Mouse (Mus musculus) layer of hippocampus, adult 9-10 months (tissue): ENCODE measurements at regions not wholly inside any gene's neighbourhood (a gene's known extent, or its start where the extent isn't known, plus 50 kb on each side); places are given as distances from the start of the nearest gene placed in this dataset.

Source experiments
- DNase-seq: peaks from one replicate; pipeline ENCODE4 v3.0.0; 2022; ENCODE audit warnings: low spot score

DNA sequence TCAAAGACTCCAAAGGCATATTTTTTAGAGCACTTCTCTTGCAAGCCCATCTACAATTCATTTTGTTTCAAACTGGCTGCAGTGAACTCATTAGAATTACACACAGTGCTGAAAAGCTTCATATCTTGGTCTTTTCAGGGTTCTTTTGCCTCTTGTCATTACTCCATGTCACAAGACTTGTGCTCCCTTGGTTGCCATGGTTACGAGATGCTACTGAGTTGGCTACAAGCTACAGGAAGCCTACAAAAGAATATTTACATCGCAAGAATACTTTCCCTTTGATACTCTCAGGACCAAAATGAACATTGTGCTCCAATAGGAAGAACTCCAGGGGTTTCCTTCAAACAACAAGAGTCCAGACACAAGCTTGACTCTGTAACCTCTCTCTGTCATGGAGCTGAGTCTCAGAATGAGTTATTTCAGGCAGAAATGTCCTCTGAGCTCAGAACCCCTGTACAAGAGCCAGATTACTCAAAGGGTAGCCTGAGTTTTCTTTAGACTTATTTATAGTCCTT, 545.2 kb upstream of the Adamts9 start:
- no peak for DNase-seq

DNA sequence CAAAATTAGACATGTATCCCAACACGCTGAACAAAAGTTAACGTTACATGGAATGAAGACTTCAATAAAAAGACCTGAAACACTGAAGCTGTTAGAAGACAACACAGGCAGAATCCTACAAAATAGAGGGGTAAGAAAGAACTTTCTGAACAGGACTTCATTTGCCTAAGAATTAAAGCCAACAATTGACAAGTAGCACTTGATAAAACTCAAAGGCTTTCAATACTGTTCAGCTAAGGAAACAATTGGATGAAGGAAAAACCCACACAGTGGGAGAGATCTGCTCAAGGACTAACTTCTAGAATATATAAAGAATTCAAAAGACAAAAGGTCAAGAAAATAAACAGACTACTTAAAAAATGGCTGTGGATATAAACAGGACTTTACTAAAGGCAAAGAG, 535.2 kb upstream of the Adamts9 start:
- DNase-seq: no peak

- no peak for DNase-seq
Measured at GRCm38 (mm10) chr6:93474981-93475380, 531.7 kb upstream of the Adamts9 start.

DNA sequence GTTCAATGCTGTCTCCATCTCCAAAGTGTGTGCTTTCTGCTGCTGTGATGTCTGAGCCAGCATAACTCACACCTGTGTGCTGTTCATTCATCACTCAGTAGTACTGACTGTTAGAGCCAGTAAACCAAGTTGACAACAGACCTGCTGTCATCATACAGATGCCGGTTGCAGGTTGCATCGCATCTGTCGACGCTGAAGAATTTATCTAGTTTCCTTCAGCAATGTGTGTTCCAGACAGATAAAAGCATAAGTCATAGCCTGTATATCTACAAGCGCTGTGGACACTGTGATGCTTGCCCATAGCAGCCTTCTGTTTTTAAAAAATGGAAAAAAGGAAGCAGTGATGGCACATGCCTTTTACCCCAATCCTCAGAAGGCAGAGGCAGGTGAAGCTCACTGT, 524.6 kb upstream of the Adamts9 start:
- DNase-seq: no peak

GRCm38 (mm10) chr6:93462861-93463260, 519.6 kb upstream of the Adamts9 start:
- DNase-seq: peak; percentile 27

- no peak for DNase-seq
Measured at GRCm38 (mm10) chr6:93461374-93461773, 518.1 kb upstream of the Adamts9 start.

- DNase-seq: no peak
Measured at GRCm38 (mm10) chr6:93457613-93458012, 514.3 kb upstream of the Adamts9 start.

GRCm38 (mm10) chr6:93456383-93457033, 513.2 kb upstream of the Adamts9 start:
- no peak for DNase-seq

- no peak for DNase-seq
Measured at GRCm38 (mm10) chr6:93445568-93445967, 502.3 kb upstream of the Adamts9 start.

- peak; percentile 45 for DNase-seq
Measured at GRCm38 (mm10) chr6:93445124-93445523, 501.8 kb upstream of the Adamts9 start.

GRCm38 (mm10) chr6:93443766-93444557, 500.7 kb upstream of the Adamts9 start:
- DNase-seq: no peak

DNA sequence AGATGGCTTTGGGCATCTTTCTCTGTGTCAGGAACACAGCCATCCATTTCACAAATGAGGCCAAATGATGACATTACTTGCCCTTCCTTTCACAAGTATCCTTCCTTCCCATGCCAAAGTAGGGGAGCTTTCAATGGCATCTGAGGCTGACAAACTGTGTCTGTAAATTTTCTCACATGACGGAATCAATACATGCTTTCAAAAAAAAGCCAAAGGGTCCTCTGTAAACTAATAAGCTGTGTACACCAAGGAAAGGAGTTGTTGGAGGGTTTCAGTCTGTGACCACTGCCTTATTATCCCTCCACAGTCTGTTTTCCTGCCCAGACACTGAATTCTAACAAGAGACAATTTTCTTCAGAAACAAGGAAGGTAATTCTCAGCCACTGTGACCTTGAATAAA, 490.2 kb upstream of the Adamts9 start:
- no peak for DNase-seq

DNA sequence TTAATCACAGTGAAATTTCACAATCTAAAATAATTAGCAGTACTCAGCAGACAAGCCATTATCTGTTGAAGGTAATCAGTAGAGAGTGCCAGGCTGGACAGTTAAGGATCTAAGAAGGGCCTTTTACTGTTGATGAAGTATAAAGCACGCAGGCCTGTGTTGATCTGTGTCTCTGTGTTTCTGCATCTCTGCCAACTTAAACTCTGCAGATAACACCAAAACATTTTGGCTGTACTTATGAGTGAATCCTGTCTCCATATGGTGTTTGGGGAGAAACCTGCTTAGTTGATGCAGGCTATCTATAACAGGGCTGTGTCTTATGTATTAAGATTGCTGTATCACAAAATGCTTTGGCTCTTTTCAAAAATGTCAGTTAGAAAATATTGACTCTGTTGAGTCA, 482.8 kb upstream of the Adamts9 start:
- peak; percentile 47 for DNase-seq

- no peak for DNase-seq
Measured at GRCm38 (mm10) chr6:93422906-93423305, 479.6 kb upstream of the Adamts9 start.

DNA sequence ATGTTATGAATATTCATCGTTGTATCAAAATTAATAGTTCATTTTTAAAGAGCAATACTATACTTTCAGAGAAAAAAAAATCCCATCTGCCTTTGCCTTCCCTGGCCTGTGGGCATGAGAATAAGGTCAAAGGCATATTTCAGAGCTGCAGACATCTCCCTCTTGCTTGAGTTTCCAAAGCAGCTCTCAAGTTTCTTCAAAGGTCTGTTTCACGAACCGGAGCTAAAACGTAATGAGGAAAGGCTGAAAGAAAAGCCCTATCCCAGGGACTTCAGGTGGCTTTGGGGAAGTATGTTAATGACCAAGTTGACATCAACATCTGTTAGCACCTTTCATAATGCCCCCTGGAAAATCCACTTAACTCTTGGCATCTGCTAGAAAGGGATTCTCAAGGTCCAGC, 479.0 kb upstream of the Adamts9 start:
- no peak for DNase-seq

DNA sequence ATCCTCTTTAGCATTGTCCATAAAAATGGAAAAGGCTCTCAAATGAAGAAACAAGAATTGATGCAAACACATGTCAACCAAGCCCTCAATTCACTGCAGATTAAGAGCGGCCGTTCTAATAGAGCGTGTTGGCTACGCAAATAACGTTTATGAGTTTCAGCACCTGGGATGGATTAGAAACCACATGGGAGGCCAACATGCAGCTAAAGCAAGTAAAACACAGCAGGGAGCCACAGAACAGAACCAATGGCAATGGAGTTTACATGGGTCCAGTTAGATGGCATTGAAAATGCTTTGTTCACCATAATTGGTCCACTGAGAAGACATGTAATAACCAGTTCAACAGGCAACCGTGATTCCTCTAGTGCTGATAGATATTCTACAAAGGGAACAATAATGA, 474.3 kb upstream of the Adamts9 start:
- no peak for DNase-seq

GRCm38 (mm10) chr6:93416006-93416405, 472.7 kb upstream of the Adamts9 start:
- DNase-seq: no peak

GRCm38 (mm10) chr6:93411077-93411452, 467.8 kb upstream of the Adamts9 start:
- DNase-seq: no peak

DNA sequence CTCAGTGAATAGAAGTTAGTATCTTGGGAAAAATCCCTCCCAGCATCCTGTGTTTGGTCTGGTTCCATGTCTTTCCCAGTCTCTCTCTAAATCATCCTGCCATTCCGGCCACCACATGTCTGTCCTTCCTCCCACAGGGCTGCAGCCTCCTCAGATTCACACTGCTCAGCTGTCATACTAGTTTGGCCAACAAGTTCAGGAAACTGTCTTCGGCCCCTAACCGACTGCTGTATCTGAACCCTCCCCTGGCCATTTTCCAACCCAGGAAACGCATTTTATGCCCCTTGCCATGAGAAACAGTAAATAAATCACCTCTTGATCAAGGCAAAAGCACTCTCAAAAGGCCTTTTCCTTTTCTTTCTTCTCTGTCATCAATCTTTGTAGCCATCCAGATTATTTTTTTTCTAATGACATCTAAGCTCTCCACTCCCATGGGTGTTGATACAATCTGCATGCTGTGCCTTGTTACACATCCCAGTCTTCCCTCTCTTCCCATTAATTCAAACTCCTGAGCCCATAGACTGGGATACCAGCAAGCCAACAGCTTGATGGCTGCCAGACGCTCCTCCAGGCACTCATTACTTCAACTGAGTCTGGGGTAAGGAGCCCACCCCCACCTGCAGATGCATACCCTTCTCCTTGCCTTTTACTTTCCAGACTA, 467.3 kb upstream of the Adamts9 start:
- no peak for DNase-seq

DNA sequence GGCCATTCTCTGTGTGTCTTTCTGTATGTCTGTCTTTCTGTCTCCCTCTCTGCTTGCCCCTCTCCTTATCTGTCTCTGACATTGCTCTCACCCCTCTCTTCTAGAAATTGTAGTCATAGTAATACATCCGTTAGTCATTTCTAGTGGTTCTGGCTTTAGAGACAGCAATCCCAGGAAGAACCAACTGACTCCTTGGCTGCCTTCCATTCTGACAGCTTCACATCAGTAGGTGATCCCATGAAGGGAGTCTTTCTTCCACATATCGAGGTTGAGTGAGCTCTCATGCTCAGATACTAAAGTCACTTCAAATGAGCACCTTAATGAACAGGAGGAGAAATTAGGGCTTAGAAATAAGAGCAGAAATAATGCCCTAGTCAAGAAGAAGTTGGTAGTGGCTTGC, 455.3 kb upstream of the Adamts9 start:
- no peak for DNase-seq

GRCm38 (mm10) chr6:93397074-93397473, 453.8 kb upstream of the Adamts9 start:
- DNase-seq: no peak

DNA sequence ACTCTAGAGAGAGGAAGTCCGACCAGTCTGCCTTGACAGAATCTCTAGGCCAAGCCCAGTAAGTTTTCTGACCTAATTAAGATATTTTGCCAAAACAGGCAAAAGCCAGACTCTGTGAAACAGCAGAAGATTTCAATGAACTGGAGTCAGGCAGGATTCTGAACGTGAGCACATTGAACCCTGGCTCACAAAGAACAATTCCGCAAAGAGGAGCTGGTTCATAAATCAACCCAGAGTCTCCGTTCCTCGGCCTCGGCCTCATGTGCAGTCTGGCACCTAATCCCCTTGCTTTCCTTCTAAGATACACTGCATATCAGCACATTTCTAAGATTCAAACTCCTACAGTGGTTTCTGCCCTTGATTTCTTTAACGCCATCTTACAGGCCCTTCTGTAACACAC, 452.7 kb upstream of the Adamts9 start:
- DNase-seq: no peak

DNA sequence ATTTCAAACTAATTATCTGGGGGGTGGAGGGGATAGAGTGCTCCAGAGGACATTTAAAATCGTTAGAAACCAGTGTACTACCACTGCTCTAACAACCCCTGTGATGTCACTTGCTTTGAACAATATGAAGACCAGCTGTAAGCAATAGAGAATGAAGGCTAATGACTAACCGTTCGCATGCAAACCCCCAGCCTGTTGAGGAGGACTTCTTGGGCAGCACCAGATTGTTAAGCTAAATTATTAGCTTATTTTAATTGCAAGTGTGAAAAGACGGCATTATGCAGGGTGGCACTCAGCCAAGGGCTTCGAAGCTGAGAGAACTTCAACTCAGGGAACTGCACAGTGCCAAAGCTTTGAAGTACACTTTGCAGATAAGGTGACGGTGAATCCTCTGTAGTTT, 452.0 kb upstream of the Adamts9 start:
- DNase-seq: no peak
